Mouse (Mus musculus) stomach, postnatal 0 days (tissue): Measurements from ENCODE around the gene Lrmda. TPM values are rescaled to one million over a fixed set of nuclear protein-coding genes. Genes with fewer than 3 reads are reported as not detected.

ENCODE experiments used
- ATAC-seq: fragments of 200-750 bp; cut with Nextera tagmentation; 2 replicates; pipeline ENCODE4 v1.8.0; 2017; ENCODE audit not compliant: low FRiP score, low TSS enrichment
- DNase-seq: peaks from one replicate; pipeline ENCODE4 v3.0.0-alpha.2; 2016; ENCODE audit warnings: low spot score
- H3K27ac ChIP-seq: fragments of 300-500 bp; sonication (generic); replicated peaks from 2 replicates; pipeline ENCODE4 v1.5.1; 2014; ENCODE audit warnings: mild to moderate bottlenecking, control low read depth
- H3K27me3 ChIP-seq: fragments of 300-500 bp; sonication (generic); 2 replicates; pipeline ENCODE4 v1.6.1; 2014; ENCODE audit warnings: low read length; ENCODE audit not compliant: control insufficient read depth, insufficient read depth
- H3K36me3 ChIP-seq: fragments of 300-500 bp; sonication (generic); 2 replicates; pipeline ENCODE4 v1.6.1; 2014; ENCODE audit warnings: low read length, mixed read lengths; ENCODE audit not compliant: control insufficient read depth, insufficient read depth
- H3K4me1 ChIP-seq: fragments of 300-500 bp; sonication (generic); replicated peaks from 2 replicates; pipeline ENCODE4 v1.6.1; 2014; ENCODE audit warnings: antibody characterized with exemption; ENCODE audit not compliant: control insufficient read depth, insufficient read depth
- H3K4me2 ChIP-seq: fragments of 300-500 bp; sonication (generic); replicated peaks from 2 replicates; pipeline ENCODE4 v1.6.1; 2014; ENCODE audit warnings: low read depth, mild to moderate bottlenecking, control low read depth, moderate library complexity
- H3K4me3 ChIP-seq: fragments of 300-500 bp; sonication (generic); 2 replicates; pipeline ENCODE4 v1.5.1; 2014; ENCODE audit warnings: low read depth, low read length, control low read depth
- H3K9ac ChIP-seq: fragments of 300-500 bp; sonication (generic); 2 replicates; pipeline ENCODE4 v1.6.1; 2014; ENCODE audit warnings: mild to moderate bottlenecking, low read length, control low read depth, mixed read lengths
- H3K9me3 ChIP-seq: fragments of 300-500 bp; sonication (generic); 2 replicates; pipeline ENCODE4 v1.6.1; 2016; ENCODE audit warnings: low read length; ENCODE audit not compliant: control insufficient read depth
- CTCF ChIP-seq: IDR thresholded peaks from 2 replicates; pipeline ENCODE4 v1.5.1; 2016; ENCODE audit warnings: antibody characterized with exemption, low read depth, mild to moderate bottlenecking, moderate library complexity
- EP300 ChIP-seq: optimal IDR thresholded peaks from 2 replicates; pipeline ENCODE3; 2016; ENCODE audit warnings: antibody characterized with exemption
- WGBS: fragments of 180-500 bp; shearing (Covaris S2); extraction: QIAGEN DNeasy Blood & Tissue Kit; methylation state at CpG from one replicate; pipeline ENCODE4 v1.1.7; 2014; 5-methylcytosine and 5-hydroxymethylcytosine counted together
- polyA plus RNA-seq: library from polyadenylated mRNA; unstranded; fragments of >200 nt; fragmentation: Nextera tagmentation; extraction: Ambion mirVana; gene quantifications from 2 replicates; pipeline ENCODE4 v1.2.1, GENCODE M21; 2015

Lrmda gene
- polyA plus RNA-seq, 1 experiment from 2014 or later: 0.39 TPM

GRCm38 (mm10) chr14:22326218-22326964, 306.9 kb downstream of the Lrmda start:
- H3K4me1 ChIP-seq: peaks cover 2% of the 10 kb centered on the region; the same call in 1 of the 2 replicates
- no peak for TF ChIP-seq EP300
- no peak for TF ChIP-seq CTCF
- ATAC-seq (0 out of 2 replicates have a peak, but pooled peaks have one; percentile 12), DNase-seq (peak; percentile 18)
- H3K4me2 ChIP-seq: no peak overlapping the region
- H3K9ac ChIP-seq: no peak overlapping the region
- no peaks in the 10 kb centered on the region for H3K9me3 ChIP-seq
- no peak overlapping the region for H3K27ac ChIP-seq
- H3K36me3 ChIP-seq: no peaks in the 10 kb centered on the region
- 47% methylated on average over 11 of the region's 11 CpGs for WGBS
- H3K27me3 ChIP-seq: no peaks in the 10 kb centered on the region
- H3K4me3 ChIP-seq: no peak overlapping the region

- H3K27ac ChIP-seq: no peak overlapping the region
- no peak for ATAC-seq
- H3K4me2 ChIP-seq: no peak overlapping the region
- 69% methylated on average over 3 of the region's 3 CpGs for WGBS
- H3K9me3 ChIP-seq: no peaks in the 10 kb centered on the region
- H3K4me3 ChIP-seq: no peak overlapping the region
- DNase-seq: no peak
- no peaks in the 10 kb centered on the region for H3K36me3 ChIP-seq
- TF ChIP-seq CTCF (no peak), EP300 (no peak)
- H3K9ac ChIP-seq: no peak overlapping the region
- H3K4me1 ChIP-seq: peaks cover 2% of the 10 kb centered on the region; the same call in 1 of the 2 replicates
- H3K27me3 ChIP-seq: no peaks in the 10 kb centered on the region
These were observed 309.7 kb downstream of the Lrmda start for GRCm38 (mm10) chr14:22329191-22329590.

GRCm38 (mm10) chr14:22335101-22335820, 315.7 kb downstream of the Lrmda start:
- H3K4me2 ChIP-seq: no peak overlapping the region
- H3K4me1 ChIP-seq: no peaks in the 10 kb centered on the region
- no peaks in the 10 kb centered on the region for H3K36me3 ChIP-seq
- ATAC-seq: no peak
- H3K9me3 ChIP-seq: no peaks in the 10 kb centered on the region
- no peak overlapping the region for H3K9ac ChIP-seq
- no peak overlapping the region for H3K27ac ChIP-seq
- H3K4me3 ChIP-seq: no peak overlapping the region
- no peaks in the 10 kb centered on the region for H3K27me3 ChIP-seq
- TF ChIP-seq CTCF: no peak
- no peak for TF ChIP-seq EP300
- DNase-seq: no peak
- 68% methylated on average over 5 of the region's 5 CpGs for WGBS

GRCm38 (mm10) chr14:22339176-22339575, 319.7 kb downstream of the Lrmda start:
- Histone ChIP-seq H3K4me2 (no peak overlapping the region), H3K27me3 (no peaks in the 10 kb centered on the region), H3K36me3 (no peaks in the 10 kb centered on the region), H3K4me1 (no peaks in the 10 kb centered on the region), H3K9ac (no peak overlapping the region), H3K4me3 (no peak overlapping the region), H3K27ac (no peak overlapping the region), H3K9me3 (no peaks in the 10 kb centered on the region)
- TF ChIP-seq CTCF (no peak), EP300 (no peak)
- 75% methylated on average over 6 of the region's 6 CpGs for WGBS
- no peak for ATAC-seq
- no peak for DNase-seq

- Histone ChIP-seq H3K27me3 (no peaks in the 10 kb centered on the region), H3K9me3 (no peaks in the 10 kb centered on the region), H3K27ac (no peak overlapping the region), H3K9ac (no peak overlapping the region), H3K4me2 (no peak overlapping the region), H3K36me3 (no peaks in the 10 kb centered on the region), H3K4me1 (no peaks in the 10 kb centered on the region), H3K4me3 (no peak overlapping the region)
- WGBS: 51% methylated on average over 4 of the region's 4 CpGs
- ATAC-seq: no peak
- no peak for TF ChIP-seq EP300
- no peak for TF ChIP-seq CTCF
- DNase-seq: no peak
These were observed 323.8 kb downstream of the Lrmda start for GRCm38 (mm10) chr14:22343357-22343756.

- no peak overlapping the region for H3K4me2 ChIP-seq
- H3K4me1 ChIP-seq: no peaks in the 10 kb centered on the region
- H3K4me3 ChIP-seq: no peak overlapping the region
- H3K36me3 ChIP-seq: no peaks in the 10 kb centered on the region
- ATAC-seq (no peak), DNase-seq (no peak)
- no peak overlapping the region for H3K9ac ChIP-seq
- H3K27ac ChIP-seq: no peak overlapping the region
- TF ChIP-seq EP300: no peak
- TF ChIP-seq CTCF: no peak
- no peaks in the 10 kb centered on the region for H3K27me3 ChIP-seq
- H3K9me3 ChIP-seq: no peaks in the 10 kb centered on the region
- 80% methylated on average over 8 of the region's 8 CpGs for WGBS
These were observed 325.7 kb downstream of the Lrmda start for GRCm38 (mm10) chr14:22345248-22345647.
